Mouse (Mus musculus): ENCODE data around the gene Rab5a. TPM values are rescaled to one million over a fixed set of nuclear protein-coding genes. Genes with fewer than 3 reads are reported as not detected.

Rab5a gene
- 107 TPM for polyA plus RNA-seq (2017; shearing (Covaris generic))

GRCm38 (mm10) chr17:53478858-53479603, at the start of gene Rab5a:
Gene Rab5a (plus strand): TSS chr17:53479234.

GRCm38 (mm10) chr17:53462603-53463495, 16.2 kb upstream of the Rab5a start, which contains the start of gene Efhb:
Gene Efhb (minus strand): TSS chr17:53463321.

DNA sequence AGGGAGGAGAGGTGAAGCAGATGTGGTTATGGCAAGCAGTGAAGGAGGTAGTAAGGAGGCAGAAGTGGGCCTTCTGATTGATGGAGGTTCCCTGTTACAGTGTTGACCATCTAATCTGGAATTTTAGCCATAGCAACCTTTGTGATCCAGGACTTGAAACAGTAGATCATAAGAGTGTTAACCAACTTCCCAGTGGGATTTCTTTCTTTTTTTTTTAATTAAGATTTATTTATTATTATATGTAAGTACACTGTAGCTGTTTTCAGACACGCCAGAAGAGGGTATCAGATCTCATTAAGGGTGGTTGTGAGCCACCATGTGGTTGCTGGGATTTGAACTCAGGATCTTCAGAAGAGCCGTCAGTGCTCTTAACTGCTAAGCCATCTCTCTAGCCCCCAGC, 60.3 kb downstream of the Rab5a start, which contains the start of gene Pp2d1:
TSS of gene Pp2d1 (minus strand) at position 101 of the 400 bp plus-strand sequence.

Other genes with a start within 250 kb of the Rab5a start
- not detected for gene Efhb, start 15.9 kb upstream of the Rab5a start, polyA plus RNA-seq (2017; shearing (Covaris generic))
- gene Pp2d1, start 60.2 kb downstream of the Rab5a start, polyA plus RNA-seq (2017; shearing (Covaris generic)): 0.98 TPM
- 49.7 TPM for gene Kat2b, start 87.6 kb downstream of the Rab5a start, polyA plus RNA-seq (2017; shearing (Covaris generic))
- gene Sgo1, start 210.1 kb downstream of the Rab5a start, polyA plus RNA-seq (2017; shearing (Covaris generic)): 1.9 TPM

All from CD4-positive, CD25-positive, alpha-beta regulatory T cell (primary cell).